Mouse (Mus musculus) kidney, embryonic 16.5 days (tissue): ENCODE data around the gene Ppp1r3c. TPM values are rescaled to one million over a fixed set of nuclear protein-coding genes. Genes with fewer than 3 reads are reported as not detected.

Experiments used
- ATAC-seq: fragments of 200-750 bp; cut with Nextera tagmentation; 2 replicates; pipeline ENCODE4 v1.8.0; 2017; ENCODE audit warnings: moderate TSS enrichment; ENCODE audit not compliant: low FRiP score, low TSS enrichment
- H3K27ac ChIP-seq: fragments of 300-500 bp; sonication (generic); 2 replicates; pipeline ENCODE4 v1.5.1; 2014; ENCODE audit warnings: low read length
- H3K27me3 ChIP-seq: fragments of 300-500 bp; sonication (generic); 2 replicates; pipeline ENCODE4 v1.6.1; 2014; ENCODE audit warnings: low read length, control low read depth, mixed read lengths; ENCODE audit not compliant: insufficient read depth
- H3K36me3 ChIP-seq: fragments of 300-500 bp; sonication (generic); 2 replicates; pipeline ENCODE4 v1.6.1; 2014; ENCODE audit warnings: low read length, control low read depth, mixed read lengths; ENCODE audit not compliant: insufficient read depth
- H3K4me1 ChIP-seq: fragments of 300-500 bp; sonication (generic); 2 replicates; pipeline ENCODE4 v1.6.1; 2014; ENCODE audit warnings: low read length, control low read depth, mixed read lengths; ENCODE audit not compliant: insufficient read depth
- H3K4me2 ChIP-seq: fragments of 300-500 bp; sonication (generic); replicated peaks from 2 replicates; pipeline ENCODE4 v1.6.1; 2014; ENCODE audit warnings: low read depth, low read length
- H3K4me3 ChIP-seq: fragments of 300-500 bp; sonication (generic); 2 replicates; pipeline ENCODE4 v1.5.1; 2014; ENCODE audit warnings: mild to moderate bottlenecking, low read length
- H3K9ac ChIP-seq: fragments of 300-500 bp; sonication (generic); replicated peaks from 2 replicates; pipeline ENCODE4 v1.6.1; 2014; ENCODE audit warnings: low read length
- H3K9me3 ChIP-seq: fragments of 300-500 bp; sonication (generic); 2 replicates; pipeline ENCODE4 v1.6.1; 2016; ENCODE audit warnings: low read length, control low read depth
- WGBS: fragments of 180-500 bp; shearing (Covaris S2); extraction: QIAGEN DNeasy Blood & Tissue Kit; methylation state at CpG from one replicate; pipeline ENCODE4 v1.1.7; 2014; 5-methylcytosine and 5-hydroxymethylcytosine counted together
- polyA plus RNA-seq: library from polyadenylated mRNA; unstranded; fragments of >200 nt; fragmentation: Nextera tagmentation; extraction: Ambion mirVana; gene quantifications from 2 replicates; pipeline ENCODE4 v1.2.1, GENCODE M21; 2015

Gene Ppp1r3c
- polyA plus RNA-seq, 1 experiment from 2014 or later = 24.5 TPM

GRCm38 (mm10) chr19:36701809-36702622, 34.4 kb downstream of the Ppp1r3c start:
- Histone ChIP-seq H3K9me3 (peaks cover 6% of the 10 kb centered on the region; the same call in 1 of the 2 replicates), H3K4me3 (no peak overlapping the region), H3K4me2 (no peak overlapping the region), H3K4me1 (peaks cover 10% of the 10 kb centered on the region; the same call in 1 of the 2 replicates), H3K9ac (no peak overlapping the region), H3K27ac (peak overlapping the region; percentile 17; the same call in 1 of the 2 replicates), H3K36me3 (no peaks in the 10 kb centered on the region), H3K27me3 (no peaks in the 10 kb centered on the region)
- 46% methylated on average over 9 of the region's 9 CpGs for WGBS
- no peak for ATAC-seq

GRCm38 (mm10) chr19:36701366-36701765, 35.1 kb downstream of the Ppp1r3c start:
- H3K4me1 ChIP-seq = peaks cover 16% of the 10 kb centered on the region; the same call in 1 of the 2 replicates
- H3K9ac ChIP-seq = no peak overlapping the region
- WGBS = 64% methylated on average over 3 of the region's 3 CpGs
- peak overlapping the region; percentile 17; the same call in 1 of the 2 replicates for H3K27ac ChIP-seq
- H3K4me2 ChIP-seq = no peak overlapping the region
- no peaks in the 10 kb centered on the region for H3K27me3 ChIP-seq
- H3K4me3 ChIP-seq = no peak overlapping the region
- ATAC-seq = no peak
- peaks cover 6% of the 10 kb centered on the region; the same call in 1 of the 2 replicates for H3K9me3 ChIP-seq
- H3K36me3 ChIP-seq = no peaks in the 10 kb centered on the region

- peaks cover 19% of the 10 kb centered on the region; the same call in 1 of the 2 replicates for H3K4me1 ChIP-seq
- no peak overlapping the region for H3K9ac ChIP-seq
- WGBS = 71% methylated on average over 4 of the region's 4 CpGs
- H3K27ac ChIP-seq = no peak overlapping the region; the same call in 1 of the 2 replicates
- H3K36me3 ChIP-seq = no peaks in the 10 kb centered on the region
- H3K9me3 ChIP-seq = peaks cover 6% of the 10 kb centered on the region; the same call in 1 of the 2 replicates
- no peaks in the 10 kb centered on the region for H3K27me3 ChIP-seq
- ATAC-seq = no peak
- H3K4me2 ChIP-seq = no peak overlapping the region
- no peak overlapping the region for H3K4me3 ChIP-seq
Measured at GRCm38 (mm10) chr19:36700937-36701336, 35.5 kb downstream of the Ppp1r3c start.

- no peak overlapping the region for H3K4me2 ChIP-seq
- H3K27ac ChIP-seq = no peak overlapping the region
- no peak overlapping the region for H3K4me3 ChIP-seq
- ATAC-seq = no peak
- WGBS = 88% methylated on average over 1 of the region's 1 CpGs
- no peak overlapping the region for H3K9ac ChIP-seq
- H3K4me1 ChIP-seq = peaks cover 16% of the 10 kb centered on the region; the same call in 1 of the 2 replicates
- no peaks in the 10 kb centered on the region for H3K36me3 ChIP-seq
- no peaks in the 10 kb centered on the region for H3K27me3 ChIP-seq
- H3K9me3 ChIP-seq = peaks cover 6% of the 10 kb centered on the region; the same call in 1 of the 2 replicates
Measured at GRCm38 (mm10) chr19:36699151-36699550, 37.3 kb downstream of the Ppp1r3c start.

GRCm38 (mm10) chr19:36698200-36698599, 38.3 kb downstream of the Ppp1r3c start:
- no peak overlapping the region for H3K9ac ChIP-seq
- no peaks in the 10 kb centered on the region for H3K27me3 ChIP-seq
- no peak overlapping the region for H3K27ac ChIP-seq
- ATAC-seq = no peak
- no peak overlapping the region for H3K4me3 ChIP-seq
- no peaks in the 10 kb centered on the region for H3K36me3 ChIP-seq
- 60% methylated on average over 3 of the region's 3 CpGs for WGBS
- H3K4me2 ChIP-seq = no peak overlapping the region
- H3K9me3 ChIP-seq = peaks cover 6% of the 10 kb centered on the region; the same call in 1 of the 2 replicates
- H3K4me1 ChIP-seq = peaks cover 16% of the 10 kb centered on the region; the same call in 1 of the 2 replicates

- peak; percentile 60 for ATAC-seq
- H3K27ac ChIP-seq = peak overlapping the region; percentile 61
- peaks cover 11% of the 10 kb centered on the region; the same call in 1 of the 2 replicates for H3K4me1 ChIP-seq
- H3K9me3 ChIP-seq = peaks cover 6% of the 10 kb centered on the region; the same call in 1 of the 2 replicates
- no peaks in the 10 kb centered on the region for H3K36me3 ChIP-seq
- no peak overlapping the region for H3K4me3 ChIP-seq
- H3K9ac ChIP-seq = no peak overlapping the region
- no peaks in the 10 kb centered on the region for H3K27me3 ChIP-seq
- H3K4me2 ChIP-seq = no peak overlapping the region
- 59% methylated on average over 7 of the region's 7 CpGs for WGBS
Measured at GRCm38 (mm10) chr19:36696601-36697122, 39.8 kb downstream of the Ppp1r3c start.

GRCm38 (mm10) chr19:36693530-36693929, 42.9 kb downstream of the Ppp1r3c start:
- 73% methylated on average over 2 of the region's 2 CpGs for WGBS
- H3K4me1 ChIP-seq = peaks cover 30% of the 10 kb centered on the region
- no peak overlapping the region for H3K9ac ChIP-seq

GRCm38 (mm10) chr19:36691941-36692340, 44.5 kb downstream of the Ppp1r3c start:
- peaks cover 38% of the 10 kb centered on the region for H3K4me1 ChIP-seq
- ATAC-seq = no peak
- H3K27me3 ChIP-seq = no peaks in the 10 kb centered on the region
- WGBS = 83% methylated on average over 5 of the region's 5 CpGs
- no peak overlapping the region for H3K9ac ChIP-seq
- H3K4me3 ChIP-seq = no peak overlapping the region
- no peaks in the 10 kb centered on the region for H3K36me3 ChIP-seq
- no peak overlapping the region for H3K27ac ChIP-seq
- no peaks in the 10 kb centered on the region for H3K9me3 ChIP-seq
- no peak overlapping the region for H3K4me2 ChIP-seq

More at GRCm38 (mm10) chr19:36693530-36693929, 42.9 kb downstream of the Ppp1r3c start:
- Histone ChIP-seq H3K4me3 (no peak overlapping the region), H3K36me3 (no peaks in the 10 kb centered on the region), H3K9me3 (no peaks in the 10 kb centered on the region), H3K27me3 (no peaks in the 10 kb centered on the region), H3K4me2 (no peak overlapping the region), H3K27ac (no peak overlapping the region)
- ATAC-seq = no peak

- no peak overlapping the region for H3K4me2 ChIP-seq
Measured at GRCm38 (mm10) chr19:36691245-36691644, 45.2 kb downstream of the Ppp1r3c start.

GRCm38 (mm10) chr19:36689205-36689604, 47.2 kb downstream of the Ppp1r3c start:
- H3K4me2 ChIP-seq = no peak overlapping the region
- H3K36me3 ChIP-seq = no peaks in the 10 kb centered on the region
- H3K4me3 ChIP-seq = no peak overlapping the region
- no peaks in the 10 kb centered on the region for H3K9me3 ChIP-seq
- no peak for ATAC-seq
- H3K4me1 ChIP-seq = peaks cover 31% of the 10 kb centered on the region
- 53% methylated on average over 5 of the region's 5 CpGs for WGBS
- no peaks in the 10 kb centered on the region for H3K27me3 ChIP-seq
- H3K27ac ChIP-seq = peak overlapping the region; percentile 92
- H3K9ac ChIP-seq = no peak overlapping the region

More at GRCm38 (mm10) chr19:36691245-36691644, 45.2 kb downstream of the Ppp1r3c start:
- Histone ChIP-seq H3K27ac (no peak overlapping the region), H3K9ac (no peak overlapping the region), H3K4me1 (peaks cover 32% of the 10 kb centered on the region), H3K4me3 (no peak overlapping the region), H3K27me3 (no peaks in the 10 kb centered on the region), H3K36me3 (no peaks in the 10 kb centered on the region), H3K9me3 (no peaks in the 10 kb centered on the region)
- 76% methylated on average over 2 of the region's 2 CpGs for WGBS
- no peak for ATAC-seq
